Mouse (Mus musculus): Measurements from ENCODE around the gene Smim22. TPM values are rescaled to one million over a fixed set of nuclear protein-coding genes. Genes with fewer than 3 reads are reported as not detected.
A peak's percentile ranks its signal among the peaks of the same experiment; 100 is the strongest.

Smim22 gene
- polyA plus RNA-seq (2014; fragmentation: Nextera tagmentation; extraction: Ambion mirVana): 13.5 and 15.8 TPM in 2 replicates

GRCm38 (mm10) chr16:5007067-5007466 is at the start of gene Smim22:
Gene Smim22, plus strand, starts transcription at chr16:5007288.
- H3K9me3 ChIP-seq (ENCODE audit: low read depth, low read length): no peaks in the 10 kb centered on the region
- WGBS: 46% methylated on average over 5 of the region's 5 CpGs
- DNase-seq (peak; percentile 61), ATAC-seq (ENCODE audit: insufficient read depth) (peak; percentile 50; the same call in 1 of the 2 replicates)
- H3K4me1 ChIP-seq (ENCODE audit: insufficient read depth): no peaks in the 10 kb centered on the region
- H3K27ac ChIP-seq (ENCODE audit: low read depth): no peak within 1 kb of the TSS
- H3K4me2 ChIP-seq: peak within 1 kb of the TSS; percentile 51
- H3K27me3 ChIP-seq (ENCODE audit: insufficient read depth, low read length): no peaks in the 10 kb centered on the region
- TF ChIP-seq CTCF (IDR thresholded peaks at IDR 0.05; ENCODE audit: low read depth): no peak
- peak within 1 kb of the TSS; percentile 16; the same call in 1 of the 2 replicates for H3K4me3 ChIP-seq (ENCODE audit: low read depth, low read length)
- 0 out of 2 replicates have a peak, but pooled peaks cover 6% of the 10 kb centered on the region for H3K36me3 ChIP-seq (ENCODE audit: insufficient read depth)
- H3K9ac ChIP-seq: no peak within 1 kb of the TSS

GRCm38 (mm10) chr16:4957446-4957845 is 49.6 kb upstream of the Smim22 start:
- H3K9ac ChIP-seq: no peak overlapping the region
- DNase-seq (no peak), ATAC-seq (ENCODE audit: insufficient read depth) (no peak)
- no peak for TF ChIP-seq CTCF (IDR thresholded peaks at IDR 0.05; ENCODE audit: low read depth)
- no peaks in the 10 kb centered on the region for H3K4me1 ChIP-seq (ENCODE audit: insufficient read depth)
- WGBS: 92% methylated on average over 3 of the region's 3 CpGs
- no peak overlapping the region for H3K4me3 ChIP-seq (ENCODE audit: low read depth, low read length)
- H3K36me3 ChIP-seq (ENCODE audit: insufficient read depth): peaks cover 56% of the 10 kb centered on the region
- no peak overlapping the region for H3K4me2 ChIP-seq
- H3K27me3 ChIP-seq (ENCODE audit: insufficient read depth, low read length): no peaks in the 10 kb centered on the region
- no peaks in the 10 kb centered on the region for H3K9me3 ChIP-seq (ENCODE audit: low read depth, low read length)
- no peak overlapping the region for H3K27ac ChIP-seq (ENCODE audit: low read depth)

- H3K9ac ChIP-seq: no peak overlapping the region
- DNase-seq (no peak), ATAC-seq (ENCODE audit: insufficient read depth) (no peak)
- H3K9me3 ChIP-seq (ENCODE audit: low read depth, low read length): no peaks in the 10 kb centered on the region
- no peak for TF ChIP-seq CTCF (IDR thresholded peaks at IDR 0.05; ENCODE audit: low read depth)
- WGBS: 87% methylated on average over 8 of the region's 8 CpGs
- H3K4me3 ChIP-seq (ENCODE audit: low read depth, low read length): no peak overlapping the region
- peaks cover 28% of the 10 kb centered on the region for H3K36me3 ChIP-seq (ENCODE audit: insufficient read depth)
- 0 out of 2 replicates have a peak, but pooled peaks cover 3% of the 10 kb centered on the region for H3K4me1 ChIP-seq (ENCODE audit: insufficient read depth)
- no peak overlapping the region for H3K4me2 ChIP-seq
- H3K27me3 ChIP-seq (ENCODE audit: insufficient read depth, low read length): no peaks in the 10 kb centered on the region
- H3K27ac ChIP-seq (ENCODE audit: low read depth): no peak overlapping the region
Observed at GRCm38 (mm10) chr16:4960260-4960659, 46.8 kb upstream of the Smim22 start.

GRCm38 (mm10) chr16:4963346-4963745 is 43.7 kb upstream of the Smim22 start:
- no peak for TF ChIP-seq CTCF (IDR thresholded peaks at IDR 0.05; ENCODE audit: low read depth)
- H3K9me3 ChIP-seq (ENCODE audit: low read depth, low read length): no peaks in the 10 kb centered on the region
- peaks cover 5% of the 10 kb centered on the region; the same call in 1 of the 2 replicates for H3K36me3 ChIP-seq (ENCODE audit: insufficient read depth)
- H3K9ac ChIP-seq: peak overlapping the region; percentile 68
- H3K4me3 ChIP-seq (ENCODE audit: low read depth, low read length): peak overlapping the region; percentile 76
- no peaks in the 10 kb centered on the region for H3K27me3 ChIP-seq (ENCODE audit: insufficient read depth, low read length)
- H3K4me2 ChIP-seq: peak overlapping the region; percentile 87
- no peak overlapping the region; the same call in 1 of the 2 replicates for H3K27ac ChIP-seq (ENCODE audit: low read depth)
- 31% methylated on average over 9 of the region's 9 CpGs for WGBS
- ATAC-seq (ENCODE audit: insufficient read depth) (no peak), DNase-seq (no peak)
- H3K4me1 ChIP-seq (ENCODE audit: insufficient read depth): 0 out of 2 replicates have a peak, but pooled peaks cover 3% of the 10 kb centered on the region

- DNase-seq (peak; percentile 97), ATAC-seq (ENCODE audit: insufficient read depth) (peak; percentile 99)
- TF ChIP-seq CTCF (IDR thresholded peaks at IDR 0.05; ENCODE audit: low read depth): no peak
- H3K4me1 ChIP-seq (ENCODE audit: insufficient read depth): 0 out of 2 replicates have a peak, but pooled peaks cover 3% of the 10 kb centered on the region
- WGBS: under 1% methylated on average over 76 of the region's 76 CpGs
- no peaks in the 10 kb centered on the region for H3K27me3 ChIP-seq (ENCODE audit: insufficient read depth, low read length)
- H3K9ac ChIP-seq: peak within 1 kb of the TSS; percentile 68
- no peaks in the 10 kb centered on the region for H3K9me3 ChIP-seq (ENCODE audit: low read depth, low read length)
- H3K36me3 ChIP-seq (ENCODE audit: insufficient read depth): peaks cover 5% of the 10 kb centered on the region; the same call in 1 of the 2 replicates
- peak within 1 kb of the TSS; percentile 87 for H3K4me2 ChIP-seq
- H3K27ac ChIP-seq (ENCODE audit: low read depth): peak within 1 kb of the TSS; percentile 72
- H3K4me3 ChIP-seq (ENCODE audit: low read depth, low read length): peak within 1 kb of the TSS; percentile 76
Observed at GRCm38 (mm10) chr16:4963797-4964709, 43.0 kb upstream of the Smim22 start, which contains the start of gene Anks3. Gene Anks3, minus strand, starts transcription at chr16:4964205.

- peak; percentile 18; the same call in 1 of the 2 replicates for ATAC-seq (ENCODE audit: insufficient read depth)
Observed at GRCm38 (mm10) chr16:4964731-4965391, 42.2 kb upstream of the Smim22 start.

More at GRCm38 (mm10) chr16:4964731-4965391, 42.2 kb upstream of the Smim22 start:
- no peaks in the 10 kb centered on the region for H3K27me3 ChIP-seq (ENCODE audit: insufficient read depth, low read length)
- H3K9me3 ChIP-seq (ENCODE audit: low read depth, low read length): no peaks in the 10 kb centered on the region
- H3K4me3 ChIP-seq (ENCODE audit: low read depth, low read length): peak overlapping the region; percentile 76
- peak overlapping the region; percentile 87 for H3K4me2 ChIP-seq
- WGBS: 20% methylated on average over 13 of the region's 13 CpGs
- H3K4me1 ChIP-seq (ENCODE audit: insufficient read depth): 0 out of 2 replicates have a peak, but pooled peaks cover 3% of the 10 kb centered on the region
- H3K9ac ChIP-seq: peak overlapping the region; percentile 68
- no peak for TF ChIP-seq CTCF (IDR thresholded peaks at IDR 0.05; ENCODE audit: low read depth)
- no peak overlapping the region; the same call in 1 of the 2 replicates for H3K27ac ChIP-seq (ENCODE audit: low read depth)
- H3K36me3 ChIP-seq (ENCODE audit: insufficient read depth): peaks cover 5% of the 10 kb centered on the region; the same call in 1 of the 2 replicates
- peak; percentile 9 for DNase-seq
